Mouse (Mus musculus): ENCODE measurements around the gene Itln1. TPM values are rescaled to one million over a fixed set of nuclear protein-coding genes. Genes with fewer than 3 reads are reported as not detected.

Gene Itln1
- polyA plus RNA-seq, 1 experiment from 2014 or later, result not detected

Other genes starting within 250 kb of the Itln1 start
- gene Usp21, start 247.3 kb downstream of the Itln1 start, polyA plus RNA-seq (2014; fragmentation: Nextera tagmentation; extraction: Ambion mirVana), result 80.1 and 85.8 TPM in 2 replicates
- 116 and 131 TPM in 2 replicates for gene Ufc1, start 240.3 kb downstream of the Itln1 start, polyA plus RNA-seq (2014; fragmentation: Nextera tagmentation; extraction: Ambion mirVana)
- gene Dedd, start 206.1 kb downstream of the Itln1 start, polyA plus RNA-seq (2014; fragmentation: Nextera tagmentation; extraction: Ambion mirVana), result 45.9 and 49.9 TPM in 2 replicates
- gene Nit1, start 189.6 kb downstream of the Itln1 start, polyA plus RNA-seq (2014; fragmentation: Nextera tagmentation; extraction: Ambion mirVana), result 36.6 and 37.8 TPM in 2 replicates
- gene Pfdn2, start 189.6 kb downstream of the Itln1 start, polyA plus RNA-seq (2014; fragmentation: Nextera tagmentation; extraction: Ambion mirVana), result 60.3 and 66.1 TPM in 2 replicates
- 2.6 and 3.9 TPM in 2 replicates for gene Klhdc9, start 174.5 kb downstream of the Itln1 start, polyA plus RNA-seq (2014; fragmentation: Nextera tagmentation; extraction: Ambion mirVana)
- gene Nectin4, start 165.2 kb downstream of the Itln1 start, polyA plus RNA-seq (2014; fragmentation: Nextera tagmentation; extraction: Ambion mirVana), result 2.3 TPM in 2 replicates
- 0.31 and 0.71 TPM in 2 replicates for gene Arhgap30, start 146.3 kb downstream of the Itln1 start, polyA plus RNA-seq (2014; fragmentation: Nextera tagmentation; extraction: Ambion mirVana)
- 166 and 175 TPM in 2 replicates for gene Usf1, start 124.0 kb downstream of the Itln1 start, polyA plus RNA-seq (2014; fragmentation: Nextera tagmentation; extraction: Ambion mirVana)
- 2.4 and 3.1 TPM in 2 replicates for gene Tstd1, start 116.4 kb downstream of the Itln1 start, polyA plus RNA-seq (2014; fragmentation: Nextera tagmentation; extraction: Ambion mirVana)
- gene F11r, start 97.8 kb downstream of the Itln1 start, polyA plus RNA-seq (2014; fragmentation: Nextera tagmentation; extraction: Ambion mirVana), result 12.8 and 14.0 TPM in 2 replicates
- gene Alyref2, start 31.8 kb downstream of the Itln1 start, polyA plus RNA-seq (2014; fragmentation: Nextera tagmentation; extraction: Ambion mirVana), result 23.0 and 29.8 TPM in 2 replicates
- not detected in 2 replicates for gene Cd244a, start 23.9 kb upstream of the Itln1 start, polyA plus RNA-seq (2014; fragmentation: Nextera tagmentation; extraction: Ambion mirVana)
- 0.14 TPM in 1 of 2 replicates, not detected in the other for gene Ly9, start 72.1 kb upstream of the Itln1 start, polyA plus RNA-seq (2014; fragmentation: Nextera tagmentation; extraction: Ambion mirVana)
- gene Slamf7, start 117.7 kb upstream of the Itln1 start, polyA plus RNA-seq (2014; fragmentation: Nextera tagmentation; extraction: Ambion mirVana), result not detected in 2 replicates
- 1.1 and 2.1 TPM in 2 replicates for gene Cd48, start 146.7 kb upstream of the Itln1 start, polyA plus RNA-seq (2014; fragmentation: Nextera tagmentation; extraction: Ambion mirVana)
- 0.10 and 0.13 TPM in 2 replicates for gene Slamf1, start 231.8 kb upstream of the Itln1 start, polyA plus RNA-seq (2014; fragmentation: Nextera tagmentation; extraction: Ambion mirVana)

Data from hindbrain, embryonic 14.5 days (tissue).